ENCODE assay signal across 9 mouse cellular contexts in genomic region chr16:90389103-90389750, GRCm38 (mm10). TPM values are rescaled to one million over a fixed set of nuclear protein-coding genes. Genes with fewer than 3 reads are reported as not detected.
DNase-seq lines count a peak whose midpoint lies in the region; ATAC-seq lines count a peak whose summit lies in the region.
"Had no signal": no experiment of that assay in that cellular context is flagged by ENCODE, and none has a peak within 500 bp of the region (broad histone marks: within the 10 kb centered on the region; RNA-seq: fewer than 3 reads in every experiment).

No protein-coding gene starts in this region.

- H3K4me3 ChIP-seq in heart, embryonic 13.5 days, result peak overlapping the region; percentile 71
- H3K4me3 ChIP-seq in intestine, embryonic 15.5 days (replicated peaks), result no peak overlapping the region

- peaks cover 5% of the 10 kb centered on the region; the same call in 1 of the 2 replicates for H3K9me3 ChIP-seq in heart, embryonic 13.5 days
- no peaks in the 10 kb centered on the region for H3K9me3 ChIP-seq in intestine, embryonic 15.5 days

- ATAC-seq in heart, embryonic 13.5 days (ENCODE audit: extremely low read depth, insufficient number of reproducible peaks, low FRiP score, low TSS enrichment), result no peak
- ATAC-seq in intestine, embryonic 15.5 days, result no peak
- no peak for ATAC-seq in megakaryocyte, adult 5-6 weeks (ENCODE audit: poor library complexity, severe bottlenecking)

- peak overlapping the region; percentile 84 for H3K4me2 ChIP-seq in heart, embryonic 13.5 days
- H3K4me2 ChIP-seq in intestine, embryonic 15.5 days (replicated peaks), result peak overlapping the region; percentile 93

- peak overlapping the region; percentile 82 for H3K27ac ChIP-seq in heart, embryonic 13.5 days (replicated peaks)
- no peak overlapping the region for H3K27ac ChIP-seq in intestine, embryonic 15.5 days

- peaks cover 68% of the 10 kb centered on the region for H3K4me1 ChIP-seq in heart, embryonic 13.5 days
- peaks cover 28% of the 10 kb centered on the region for H3K4me1 ChIP-seq in intestine, embryonic 15.5 days (replicated peaks)

- no peaks in the 10 kb centered on the region for H3K27me3 ChIP-seq in heart, embryonic 13.5 days (replicated peaks)
- H3K27me3 ChIP-seq in intestine, embryonic 15.5 days (replicated peaks), result no peaks in the 10 kb centered on the region

- DNase-seq in heart, adult 18-20 months, result no peak
- peak; percentile 48 for DNase-seq in right cerebral cortex, adult 18-20 months
- DNase-seq in right cerebral cortex, postnatal 10 days (ENCODE audit: low spot score in 2 of 2), result no peak
- peak; percentile 17 to 57 for DNase-seq in right cerebral cortex, postnatal 36 days (ENCODE audit: low spot score in 2 of 2)
- no peak for DNase-seq in layer of hippocampus, postnatal 10 days (ENCODE audit: low spot score in 2 of 2)
- DNase-seq: kidney, adult 18-20 months had no signal

- peak overlapping the region; percentile 89 for H3K9ac ChIP-seq in heart, embryonic 13.5 days
- H3K9ac ChIP-seq in intestine, embryonic 15.5 days, result no peak overlapping the region

- peaks cover 37% of the 10 kb centered on the region for H3K36me3 ChIP-seq in heart, embryonic 13.5 days
- peaks cover 3% of the 10 kb centered on the region; the same call in 1 of the 2 replicates for H3K36me3 ChIP-seq in intestine, embryonic 15.5 days

- WGBS in heart, embryonic 13.5 days, result 27% methylated on average over 15 of the region's 15 CpGs
- 50% methylated on average over 15 of the region's 15 CpGs for WGBS in intestine, embryonic 15.5 days

RNA-seq across cellular contexts. Expression of gene Hunk, which starts 3.4 kb away (rescaled TPM):
- polyA plus RNA-seq in heart, embryonic 13.5 days (2015; fragmentation: Nextera tagmentation; extraction: Ambion mirVana), result 9.5 and 10.6 TPM in 2 replicates
- under 1 TPM; 0.36 to 0.40 TPM for total RNA-seq in heart, adult 18-20 months (2021)
- polyA plus RNA-seq in intestine, embryonic 15.5 days (2015; fragmentation: Nextera tagmentation; extraction: Ambion mirVana), result 6.5 and 6.8 TPM in 2 replicates
- 10 to 100 TPM; 28.9 to 32.6 TPM for total RNA-seq in layer of hippocampus, postnatal 10 days (2021)
- not detected in 2 replicates for total RNA-seq in megakaryocyte, adult 5-6 weeks (2015)
- total RNA-seq in megakaryocyte, adult 5-6 weeks (2017), result 0.04 TPM in 1 of 2 replicates, not detected in the other

Comparison
In these comparisons a context has a peak if more than half of its experiments do, and no peak if none do; other contexts are left out.
1. DNase-seq: peak in right cerebral cortex, adult 18-20 months (single experiment) and right cerebral cortex, postnatal 36 days (2 of 2); none in heart, adult 18-20 months (0 of 2), right cerebral cortex, postnatal 10 days (0 of 2) and layer of hippocampus, postnatal 10 days (0 of 2).
2. RNA of gene Hunk, which starts 3.4 kb away (total RNA-seq): 28.9 to 32.6 TPM in layer of hippocampus, postnatal 10 days; 0.36 to 0.40 TPM in heart, adult 18-20 months and 0.04 TPM in megakaryocyte, adult 5-6 weeks; every median in the first group is over 10 times any median in the second.